In the genomic region with DNA sequence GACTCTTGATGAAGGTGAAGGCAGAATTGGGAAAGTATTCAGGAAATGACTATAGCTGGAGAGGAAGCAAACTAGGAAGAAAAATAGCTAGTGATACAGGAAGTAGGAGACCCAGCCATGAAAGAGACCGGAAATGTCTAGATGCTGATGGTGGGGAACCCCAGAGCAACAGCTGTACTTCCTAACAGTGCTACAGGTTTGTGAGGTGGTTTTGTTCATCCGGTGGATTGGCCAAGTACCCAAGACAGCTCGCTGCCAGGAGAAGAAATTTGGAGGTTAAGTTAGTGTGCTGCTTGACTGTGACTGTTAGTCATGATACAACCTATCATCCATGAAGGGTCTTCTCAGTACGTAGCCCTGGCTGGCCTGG, we compare ENCODE assay signal across 11 mouse cellular contexts.
DNase-seq lines count a peak whose midpoint lies in the region; ATAC-seq and TF ChIP-seq lines count a peak whose summit lies in the region.
"Had no signal": no experiment of that assay in that cellular context is flagged by ENCODE, and none has a peak within 500 bp of the region (broad histone marks: within the 10 kb centered on the region; RNA-seq: fewer than 3 reads in every experiment).

No protein-coding gene starts in this region.

- H3K27me3 ChIP-seq in heart, embryonic 10.5 days (ENCODE audit: insufficient read depth, poor library complexity, severe bottlenecking): no peaks in the 10 kb centered on the region
- no peaks in the 10 kb centered on the region for H3K27me3 ChIP-seq in lung, postnatal 0 days (replicated peaks; ENCODE audit: insufficient read depth, low read length)
- no peaks in the 10 kb centered on the region for H3K27me3 ChIP-seq in liver, embryonic 15.5 days
- no peaks in the 10 kb centered on the region for H3K27me3 ChIP-seq in forebrain, postnatal 0 days (ENCODE audit: insufficient read depth, low read length)
- H3K27me3 ChIP-seq: liver, embryonic 13.5 days had no signal

- no peak overlapping the region for H3K4me2 ChIP-seq in lung, postnatal 0 days (replicated peaks; ENCODE audit: low read depth, low read length)
- no peak overlapping the region for H3K4me2 ChIP-seq in liver, embryonic 15.5 days
- no peak overlapping the region for H3K4me2 ChIP-seq in forebrain, postnatal 0 days (ENCODE audit: low read depth)
- H3K4me2 ChIP-seq: liver, embryonic 13.5 days had no signal

- H3K4me3 ChIP-seq in heart, embryonic 10.5 days: no peak overlapping the region
- H3K4me3 ChIP-seq in lung, postnatal 0 days (ENCODE audit: low read depth, low read length): no peak overlapping the region
- no peak overlapping the region for H3K4me3 ChIP-seq in liver, embryonic 15.5 days (replicated peaks)
- no peak overlapping the region for H3K4me3 ChIP-seq in forebrain, postnatal 0 days (ENCODE audit: low read depth, low read length)
- H3K4me3 ChIP-seq: liver, embryonic 13.5 days had no signal

- peak overlapping the region; percentile 86 for H3K27ac ChIP-seq in heart, embryonic 10.5 days
- peak overlapping the region; percentile 51 for H3K27ac ChIP-seq in lung, postnatal 0 days (ENCODE audit: low read length)
- H3K27ac ChIP-seq in liver, embryonic 15.5 days (replicated peaks): peak overlapping the region; percentile 29; the same call in 1 of the 2 replicates
- H3K27ac ChIP-seq in forebrain, postnatal 0 days (ENCODE audit: low read depth, low read length): no peak overlapping the region

- TF ChIP-seq EP300 in lung, postnatal 0 days (IDR thresholded peaks at IDR 0.05): no peak

- WGBS in heart, embryonic 10.5 days: 78% methylated on average over 4 of the region's 4 CpGs
- 62% methylated on average over 4 of the region's 4 CpGs for WGBS in lung, postnatal 0 days
- WGBS in liver, embryonic 15.5 days (ENCODE audit: insufficient replicate concordance): 30% methylated on average over 4 of the region's 4 CpGs
- 88% methylated on average over 4 of the region's 4 CpGs for WGBS in forebrain, postnatal 0 days

- no peaks in the 10 kb centered on the region for H3K9me3 ChIP-seq in heart, embryonic 10.5 days
- H3K9me3 ChIP-seq in lung, postnatal 0 days (ENCODE audit: low read length): no peaks in the 10 kb centered on the region
- H3K9me3 ChIP-seq in liver, embryonic 15.5 days (replicated peaks): no peaks in the 10 kb centered on the region
- H3K9me3 ChIP-seq in forebrain, postnatal 0 days (ENCODE audit: low read length): no peaks in the 10 kb centered on the region
- H3K9me3 ChIP-seq: liver, embryonic 13.5 days had no signal

- DNase-seq in heart, embryonic 10.5 days (ENCODE audit: low spot score): no peak
- no peak for DNase-seq in heart, postnatal 4 days
- peak; percentile 29 for DNase-seq in lung, postnatal 0 days (ENCODE audit: low spot score)
- DNase-seq in lung, adult 18-20 months: no peak
- peak; percentile 79 for DNase-seq in thymus, postnatal 14 days
- no peak for DNase-seq in forebrain, postnatal 0 days
- no peak for DNase-seq in adrenal gland, adult 2 months
- DNase-seq: adrenal gland, postnatal 25 days; embryo, embryonic 11 days; liver, embryonic 13.5 days had no signal

- no peak overlapping the region for H3K9ac ChIP-seq in lung, postnatal 0 days (replicated peaks; ENCODE audit: low read depth)
- H3K9ac ChIP-seq in liver, embryonic 15.5 days: no peak overlapping the region
- H3K9ac ChIP-seq in forebrain, postnatal 0 days: no peak overlapping the region
- H3K9ac ChIP-seq: liver, embryonic 13.5 days had no signal

- H3K4me1 ChIP-seq in heart, embryonic 10.5 days: peaks cover 27% of the 10 kb centered on the region
- no peaks in the 10 kb centered on the region; the same call in 1 of the 2 replicates for H3K4me1 ChIP-seq in lung, postnatal 0 days (ENCODE audit: insufficient read depth, low read depth, low read length)
- peaks cover 9% of the 10 kb centered on the region for H3K4me1 ChIP-seq in liver, embryonic 15.5 days (replicated peaks)
- no peaks in the 10 kb centered on the region for H3K4me1 ChIP-seq in forebrain, postnatal 0 days (ENCODE audit: insufficient read depth)

- TF ChIP-seq CTCF in lung, postnatal 0 days (IDR thresholded peaks at IDR 0.05): no peak
- TF ChIP-seq CTCF in forebrain, postnatal 0 days (IDR thresholded peaks at IDR 0.05; ENCODE audit: low read depth): no peak

- peaks cover 9% of the 10 kb centered on the region for H3K36me3 ChIP-seq in heart, embryonic 10.5 days
- H3K36me3 ChIP-seq in lung, postnatal 0 days (ENCODE audit: insufficient read depth, low read length): no peaks in the 10 kb centered on the region
- H3K36me3 ChIP-seq in liver, embryonic 15.5 days (replicated peaks): no peaks in the 10 kb centered on the region
- no peaks in the 10 kb centered on the region for H3K36me3 ChIP-seq in forebrain, postnatal 0 days (ENCODE audit: insufficient read depth)
- H3K36me3 ChIP-seq: liver, embryonic 13.5 days had no signal

- ATAC-seq in lung, postnatal 0 days: 0 out of 2 replicates have a peak, but pooled peaks have one; percentile 15
- no peak for ATAC-seq in liver, embryonic 15.5 days (ENCODE audit: insufficient read depth)
- ATAC-seq in forebrain, postnatal 0 days: no peak

Comparison
In these comparisons a context has a peak if more than half of its experiments do, and no peak if none do; other contexts are left out.
1. DNase-seq: peak in lung, postnatal 0 days (single experiment) and thymus, postnatal 14 days (single experiment); none in heart, embryonic 10.5 days (single experiment), heart, postnatal 4 days (single experiment), lung, adult 18-20 months (0 of 2), forebrain, postnatal 0 days (single experiment) and adrenal gland, adult 2 months (single experiment).